Mouse (Mus musculus) cerebellum, postnatal 36 days (tissue): Measurements from ENCODE around the gene Ccr1l1.
"Not testable (repeated sequence)": the region's sequence is repeated elsewhere in the genome, so short reads cannot be mapped to it uniquely, and the experiment has no call there.

Experiments
- DNase-seq, 2 experiments: peaks; one replicate each; pipeline ENCODE4 v3.0.0; 2021 to 2022; ENCODE audit warnings: mixed read lengths in 2 of 2

The Ccr1l1 gene

DNA sequence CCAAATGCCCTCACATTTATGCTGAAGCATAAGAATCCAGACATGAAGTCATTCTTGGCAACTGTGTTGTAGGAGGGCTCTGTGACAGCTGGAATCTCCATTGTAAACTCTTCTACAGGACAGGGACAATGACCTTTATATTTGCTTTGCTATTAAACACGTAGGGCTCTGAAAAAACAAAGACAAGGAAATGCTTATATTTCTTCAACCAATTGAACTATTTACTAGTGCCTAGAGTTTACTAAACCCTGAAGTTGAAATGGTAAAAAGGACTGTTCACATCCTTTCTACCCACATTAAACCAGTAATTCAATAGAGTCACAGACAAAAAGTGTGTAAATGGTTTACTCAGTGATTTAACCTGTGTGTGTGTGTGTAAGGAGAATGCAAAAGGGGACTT lies at the start of gene Ccr1l1:
Ccr1l1 (minus strand) TSS at position 101 of the 400 bp plus-strand sequence.
- DNase-seq, result no peak

DNA sequence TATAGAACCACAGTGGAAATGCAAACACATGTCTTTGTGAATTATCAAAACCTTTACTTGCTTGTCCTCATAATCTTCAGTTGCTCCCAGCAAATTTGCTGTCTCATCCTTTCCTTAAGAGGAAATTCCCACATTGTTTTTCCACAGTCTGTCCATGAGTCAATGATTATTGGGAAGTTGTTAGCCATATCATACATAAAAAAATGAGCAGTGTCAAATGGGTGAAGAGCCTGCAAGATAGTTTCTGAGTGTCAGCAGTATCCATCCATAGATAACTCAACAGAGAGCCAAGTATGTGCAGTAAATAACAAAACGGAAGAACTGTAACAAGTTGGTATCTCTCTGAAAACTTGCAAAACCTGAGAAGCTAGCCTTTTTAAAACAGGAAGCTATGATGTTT lies 43.5 kb upstream of the Ccr1l1 start, which contains the start of gene Ccr3:
Ccr3 (plus strand) TSS at position 301 of the 400 bp plus-strand sequence.
- no peak for DNase-seq

DNA sequence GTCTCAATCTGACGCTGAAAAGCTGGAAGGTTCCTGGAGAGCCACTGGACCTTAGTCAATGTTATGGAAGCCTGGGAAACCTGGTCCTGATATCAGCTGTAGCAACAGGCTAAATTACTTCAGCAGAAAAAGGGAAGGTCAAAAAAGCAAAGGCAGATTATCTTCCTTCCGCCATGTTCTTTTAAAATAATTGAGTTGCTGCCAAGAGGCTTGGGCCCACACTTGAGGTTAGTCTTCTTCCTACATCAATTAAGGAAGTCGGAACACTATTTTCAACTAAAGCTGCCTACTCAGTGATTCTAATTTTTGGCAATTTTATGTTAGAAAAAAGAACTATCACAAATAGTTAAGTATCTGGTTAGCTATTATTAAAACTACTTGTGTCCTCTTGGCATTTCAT lies 41.7 kb upstream of the Ccr1l1 start:
- no peak for DNase-seq

GRCm38 (mm10) chr9:124016048-124016447 lies 37.8 kb upstream of the Ccr1l1 start:
- no peak for DNase-seq

- DNase-seq, result no peak
These were observed 36.9 kb upstream of the Ccr1l1 start for GRCm38 (mm10) chr9:124014985-124015652.

DNA sequence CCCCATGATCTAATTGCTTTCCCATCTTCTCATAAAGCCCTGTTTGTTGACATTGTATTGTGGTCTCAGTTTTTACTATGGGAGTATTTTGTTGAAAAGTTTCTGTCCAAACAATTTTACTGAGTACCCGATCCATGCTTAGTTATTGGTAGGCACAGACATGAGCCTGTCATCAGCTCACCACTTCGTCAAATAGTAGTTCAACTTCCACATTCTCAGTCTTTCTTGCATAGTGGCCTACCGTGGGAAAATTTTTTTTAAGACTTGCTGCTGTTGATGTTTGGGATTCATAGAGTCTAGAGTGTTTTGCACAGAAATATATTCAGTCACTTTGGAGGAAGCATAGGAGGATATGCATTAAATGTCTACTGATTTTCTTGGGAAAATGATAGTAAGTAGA lies 35.1 kb upstream of the Ccr1l1 start:
- DNase-seq, result no peak

GRCm38 (mm10) chr9:124012691-124013090 lies 34.5 kb upstream of the Ccr1l1 start:
- no peak for DNase-seq

DNA sequence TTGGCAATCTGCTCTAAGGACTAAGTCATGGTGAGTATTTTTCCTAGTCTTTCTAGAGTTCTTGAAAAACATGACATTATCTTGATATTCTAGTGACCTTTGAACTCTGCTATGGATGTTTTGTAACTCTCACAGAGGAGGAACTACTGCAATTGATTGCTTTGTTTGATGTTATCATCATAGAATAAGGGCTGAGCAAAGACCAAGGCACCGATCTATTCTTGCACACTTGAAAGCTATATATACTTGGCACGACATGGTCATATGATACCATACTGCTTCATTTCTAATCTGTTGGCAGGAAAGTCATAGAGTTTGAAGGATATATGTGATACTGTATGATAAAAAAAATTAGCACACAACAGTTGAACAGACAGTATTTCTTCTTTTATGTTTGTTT lies 21.6 kb upstream of the Ccr1l1 start:
- DNase-seq, result no peak

GRCm38 (mm10) chr9:123997719-123998118 lies 19.5 kb upstream of the Ccr1l1 start:
- no peak for DNase-seq

GRCm38 (mm10) chr9:123991312-123991906 lies 13.2 kb upstream of the Ccr1l1 start:
- DNase-seq, result no peak

- no peak for DNase-seq
These were observed 11.5 kb upstream of the Ccr1l1 start for GRCm38 (mm10) chr9:123989671-123990070.

DNA sequence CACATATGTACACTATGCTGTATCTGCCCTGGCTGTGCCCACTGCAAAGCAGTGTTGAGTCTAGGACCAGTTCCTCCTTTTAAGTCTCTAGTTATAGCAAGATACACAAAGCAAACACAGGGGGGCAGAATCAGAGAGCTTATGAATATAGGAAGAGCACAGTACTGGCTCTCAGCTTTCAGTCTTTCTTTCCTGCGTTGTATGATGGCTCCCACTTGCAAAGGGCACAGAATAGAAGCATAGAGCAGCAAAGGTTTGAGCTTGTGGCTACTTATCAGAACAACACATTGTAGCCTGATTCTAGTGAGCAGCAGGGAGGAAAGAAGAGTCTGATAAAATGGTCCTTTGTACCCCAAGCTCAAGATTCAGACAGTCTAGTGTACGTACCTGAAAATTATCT lies 8.0 kb upstream of the Ccr1l1 start:
- no peak for DNase-seq

- no peak for DNase-seq
These were observed 6.7 kb upstream of the Ccr1l1 start for GRCm38 (mm10) chr9:123984943-123985342.

GRCm38 (mm10) chr9:123982720-123983119 lies 4.5 kb upstream of the Ccr1l1 start:
- no peak for DNase-seq

GRCm38 (mm10) chr9:123981909-123982308 lies 3.7 kb upstream of the Ccr1l1 start:
- no peak for DNase-seq

- not testable (repeated sequence) for DNase-seq
These were observed 2.8 kb upstream of the Ccr1l1 start for GRCm38 (mm10) chr9:123980858-123981475.

- DNase-seq, result no peak
These were observed 1.1 kb downstream of the Ccr1l1 start for GRCm38 (mm10) chr9:123976876-123977663.

- no peak for DNase-seq
These were observed 2.6 kb downstream of the Ccr1l1 start for GRCm38 (mm10) chr9:123975630-123976029.

DNA sequence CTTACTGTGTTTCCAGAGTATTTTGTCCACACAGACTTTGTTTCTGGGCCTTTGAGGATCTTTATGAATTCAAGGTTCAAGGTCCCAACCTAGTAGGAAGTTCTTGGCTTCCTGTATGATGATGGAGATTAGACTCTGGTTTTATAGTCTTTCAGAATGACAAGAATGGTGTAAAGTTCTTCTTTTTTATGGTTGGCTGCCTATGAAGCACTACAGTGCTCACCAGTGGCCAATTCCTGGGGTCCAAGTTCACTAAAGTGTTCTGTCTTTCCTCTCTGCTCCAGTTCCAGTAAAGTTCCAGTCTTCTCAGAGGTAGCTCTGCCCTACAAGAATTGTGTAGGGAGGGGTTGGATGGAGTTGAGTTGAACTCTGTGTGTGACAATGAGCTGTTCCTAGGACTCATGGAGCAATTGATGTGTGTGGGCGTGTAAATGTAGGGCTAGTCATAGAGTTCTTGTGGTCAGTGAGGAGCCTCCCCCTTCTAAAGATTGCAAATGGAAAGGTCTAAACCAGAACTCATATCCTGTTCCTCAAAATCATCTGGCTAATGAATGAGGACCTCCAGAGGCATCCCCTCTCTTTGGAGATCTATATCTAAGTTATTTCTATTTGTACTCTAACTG lies 9.8 kb downstream of the Ccr1l1 start, which contains the start of gene Ccr1:
Ccr1 (minus strand) TSS at position 403 of the 623 bp plus-strand sequence.
- no peak for DNase-seq

DNA sequence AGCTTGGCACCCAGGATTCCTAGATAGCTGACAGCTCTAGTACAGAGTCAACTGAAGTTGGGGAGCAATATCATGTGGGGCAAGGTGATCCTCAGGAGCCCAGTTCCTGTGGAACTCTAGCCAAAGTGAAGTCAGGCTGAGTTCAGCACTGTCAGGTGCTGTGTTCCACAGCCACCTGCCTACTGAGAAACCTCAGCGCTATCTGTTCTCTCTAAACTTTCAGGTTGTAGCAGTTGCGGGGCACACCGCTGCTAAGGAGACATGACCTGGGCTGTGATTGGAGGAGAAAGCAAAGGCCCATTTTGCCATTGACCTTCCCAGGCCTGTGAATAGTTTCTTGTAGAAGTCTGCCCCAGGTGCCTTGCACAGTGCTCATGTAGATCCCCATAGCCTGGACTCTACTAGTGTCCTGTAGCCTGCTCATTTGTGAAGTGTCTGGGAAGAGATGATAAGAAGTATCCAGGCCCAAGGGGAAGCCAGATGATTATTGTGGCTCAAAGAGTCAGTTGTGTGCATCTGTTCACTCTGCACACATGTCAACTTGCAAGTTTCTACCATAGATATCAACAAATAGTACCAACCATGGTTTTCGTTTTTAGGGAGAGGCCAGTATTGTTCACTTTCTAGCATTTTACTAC lies 11.2 kb downstream of the Ccr1l1 start:
- DNase-seq, result not testable (repeated sequence)

GRCm38 (mm10) chr9:123964776-123965175 lies 13.4 kb downstream of the Ccr1l1 start:
- DNase-seq, result no peak

- DNase-seq, result no peak
These were observed 18.0 kb downstream of the Ccr1l1 start for GRCm38 (mm10) chr9:123960161-123960560.
